Mouse (Mus musculus): ENCODE data around the gene Prss36.
"Not testable (repeated sequence)": the region's sequence is repeated elsewhere in the genome, so short reads cannot be mapped to it uniquely, and the experiment has no call there.

Prss36 gene

GRCm38 (mm10) chr7:127946470-127947023 lies at the start of gene Prss36:
TSS of gene Prss36 (minus strand) at chr7:127946725.
- no peak for DNase-seq (ENCODE audit: low read depth, low spot score)

- no peak for DNase-seq (ENCODE audit: low read depth, low spot score)
Measured at GRCm38 (mm10) chr7:127993341-127993977, 46.9 kb upstream of the Prss36 start, which contains the start of gene Pycard. TSS of gene Pycard (minus strand) at chr7:127993867.

- no peak for DNase-seq (ENCODE audit: low read depth, low spot score)
Measured at GRCm38 (mm10) chr7:127992488-127993340, 46.2 kb upstream of the Prss36 start.

- DNase-seq (ENCODE audit: low read depth, low spot score), result peak; percentile 37
Measured at GRCm38 (mm10) chr7:127991643-127992487, 45.3 kb upstream of the Prss36 start.

GRCm38 (mm10) chr7:127988904-127989303 lies 42.4 kb upstream of the Prss36 start:
- DNase-seq (ENCODE audit: low read depth, low spot score), result no peak

- no peak for DNase-seq (ENCODE audit: low read depth, low spot score)
Measured at GRCm38 (mm10) chr7:127980606-127981005, 34.1 kb upstream of the Prss36 start.

- no peak for DNase-seq (ENCODE audit: low read depth, low spot score)
Measured at GRCm38 (mm10) chr7:127978856-127979255, 32.3 kb upstream of the Prss36 start.

- DNase-seq (ENCODE audit: low read depth, low spot score), result no peak
Measured at GRCm38 (mm10) chr7:127974413-127974930, 27.9 kb upstream of the Prss36 start.

GRCm38 (mm10) chr7:127967922-127968828 lies 21.6 kb upstream of the Prss36 start:
- peak; percentile 70 for DNase-seq (ENCODE audit: low read depth, low spot score)

- DNase-seq (ENCODE audit: low read depth, low spot score), result peak; percentile 91
Measured at GRCm38 (mm10) chr7:127967004-127967921, 20.7 kb upstream of the Prss36 start, which contains the start of gene Fus. TSS of gene Fus (plus strand) at chr7:127967457.

- peak; percentile 6 for DNase-seq (ENCODE audit: low read depth, low spot score)
Measured at GRCm38 (mm10) chr7:127966371-127966918, 19.9 kb upstream of the Prss36 start.

GRCm38 (mm10) chr7:127959364-127959763 lies 12.8 kb upstream of the Prss36 start:
- DNase-seq (ENCODE audit: low read depth, low spot score), result no peak

- DNase-seq (ENCODE audit: low read depth, low spot score), result no peak
Measured at GRCm38 (mm10) chr7:127952864-127953581, 6.5 kb upstream of the Prss36 start.

GRCm38 (mm10) chr7:127944614-127945013 lies 1.9 kb downstream of the Prss36 start:
- DNase-seq (ENCODE audit: low read depth, low spot score), result no peak

- DNase-seq (ENCODE audit: low read depth, low spot score), result not testable (repeated sequence)
Measured at GRCm38 (mm10) chr7:127942097-127942496, 4.4 kb downstream of the Prss36 start.

GRCm38 (mm10) chr7:127936216-127936884 lies 10.2 kb downstream of the Prss36 start:
- no peak for DNase-seq (ENCODE audit: low read depth, low spot score)

- no peak for DNase-seq (ENCODE audit: low read depth, low spot score)
Measured at GRCm38 (mm10) chr7:127935748-127936159, 10.8 kb downstream of the Prss36 start.

Measured in retina, postnatal 7 days (tissue).